Mouse (Mus musculus): Measurements from ENCODE around the gene Rps19bp1. TPM values are rescaled to one million over a fixed set of nuclear protein-coding genes. Genes with fewer than 3 reads are reported as not detected.

The Rps19bp1 gene
- polyA plus RNA-seq, 1 experiment from 2014 or later, result 70.7 TPM

GRCm38 (mm10) chr15:80225796-80226195, 38.3 kb downstream of the Rps19bp1 start:
- Histone ChIP-seq H3K4me1 (ENCODE audit: control insufficient read depth, insufficient read depth, low read depth, low read length) (no peaks in the 10 kb centered on the region; the same call in 1 of the 2 replicates), H3K36me3 (ENCODE audit: control insufficient read depth, insufficient read depth, low read length) (no peaks in the 10 kb centered on the region), H3K27ac (ENCODE audit: low read depth, low read length) (no peak overlapping the region), H3K9me3 (ENCODE audit: control insufficient read depth, low read length) (no peaks in the 10 kb centered on the region), H3K27me3 (replicated peaks; ENCODE audit: control insufficient read depth, insufficient read depth, low read length) (no peaks in the 10 kb centered on the region), H3K4me3 (ENCODE audit: low read length) (no peak overlapping the region), H3K9ac (ENCODE audit: low read depth, low read length) (no peak overlapping the region), H3K4me2 (ENCODE audit: low read length) (no peak overlapping the region)
- 44% methylated on average over 2 of the region's 2 CpGs for WGBS
- ATAC-seq, result no peak

GRCm38 (mm10) chr15:80225208-80225607, 38.9 kb downstream of the Rps19bp1 start:
- no peak overlapping the region for H3K9ac ChIP-seq (ENCODE audit: low read depth, low read length)
- H3K4me3 ChIP-seq (ENCODE audit: low read length), result no peak overlapping the region
- ATAC-seq, result no peak
- H3K4me2 ChIP-seq (ENCODE audit: low read length), result no peak overlapping the region
- H3K4me1 ChIP-seq (ENCODE audit: control insufficient read depth, insufficient read depth, low read depth, low read length), result no peaks in the 10 kb centered on the region; the same call in 1 of the 2 replicates
- no peak overlapping the region for H3K27ac ChIP-seq (ENCODE audit: low read depth, low read length)
- H3K9me3 ChIP-seq (ENCODE audit: control insufficient read depth, low read length), result no peaks in the 10 kb centered on the region
- H3K36me3 ChIP-seq (ENCODE audit: control insufficient read depth, insufficient read depth, low read length), result no peaks in the 10 kb centered on the region
- 23% methylated on average over 9 of the region's 9 CpGs for WGBS
- H3K27me3 ChIP-seq (replicated peaks; ENCODE audit: control insufficient read depth, insufficient read depth, low read length), result no peaks in the 10 kb centered on the region

- no peak for ATAC-seq
- 91% methylated on average over 7 of the region's 7 CpGs for WGBS
- no peaks in the 10 kb centered on the region for H3K9me3 ChIP-seq (ENCODE audit: control insufficient read depth, low read length)
- H3K9ac ChIP-seq (ENCODE audit: low read depth, low read length), result no peak overlapping the region
- H3K4me1 ChIP-seq (ENCODE audit: control insufficient read depth, insufficient read depth, low read depth, low read length), result no peaks in the 10 kb centered on the region; the same call in 1 of the 2 replicates
- no peak overlapping the region for H3K27ac ChIP-seq (ENCODE audit: low read depth, low read length)
- H3K4me3 ChIP-seq (ENCODE audit: low read length), result no peak overlapping the region
- no peaks in the 10 kb centered on the region for H3K27me3 ChIP-seq (replicated peaks; ENCODE audit: control insufficient read depth, insufficient read depth, low read length)
- no peak overlapping the region for H3K4me2 ChIP-seq (ENCODE audit: low read length)
- H3K36me3 ChIP-seq (ENCODE audit: control insufficient read depth, insufficient read depth, low read length), result no peaks in the 10 kb centered on the region
Measured at GRCm38 (mm10) chr15:80223751-80224150, 40.4 kb downstream of the Rps19bp1 start.

GRCm38 (mm10) chr15:80221031-80221430, 43.1 kb downstream of the Rps19bp1 start:
- H3K27ac ChIP-seq (ENCODE audit: low read depth, low read length), result no peak overlapping the region
- no peaks in the 10 kb centered on the region for H3K36me3 ChIP-seq (ENCODE audit: control insufficient read depth, insufficient read depth, low read length)
- H3K9me3 ChIP-seq (ENCODE audit: control insufficient read depth, low read length), result no peaks in the 10 kb centered on the region
- no peaks in the 10 kb centered on the region for H3K4me1 ChIP-seq (ENCODE audit: control insufficient read depth, insufficient read depth, low read depth, low read length)
- H3K4me3 ChIP-seq (ENCODE audit: low read length), result no peak overlapping the region
- WGBS, result 70% methylated on average over 8 of the region's 8 CpGs
- H3K27me3 ChIP-seq (replicated peaks; ENCODE audit: control insufficient read depth, insufficient read depth, low read length), result no peaks in the 10 kb centered on the region
- H3K9ac ChIP-seq (ENCODE audit: low read depth, low read length), result no peak overlapping the region
- no peak overlapping the region for H3K4me2 ChIP-seq (ENCODE audit: low read length)
- ATAC-seq, result no peak

- Histone ChIP-seq H3K4me1 (ENCODE audit: control insufficient read depth, insufficient read depth, low read depth, low read length) (no peaks in the 10 kb centered on the region), H3K9ac (ENCODE audit: low read depth, low read length) (no peak overlapping the region), H3K9me3 (ENCODE audit: control insufficient read depth, low read length) (no peaks in the 10 kb centered on the region), H3K27me3 (replicated peaks; ENCODE audit: control insufficient read depth, insufficient read depth, low read length) (no peaks in the 10 kb centered on the region), H3K4me2 (ENCODE audit: low read length) (no peak overlapping the region), H3K4me3 (ENCODE audit: low read length) (no peak overlapping the region), H3K27ac (ENCODE audit: low read depth, low read length) (no peak overlapping the region), H3K36me3 (ENCODE audit: control insufficient read depth, insufficient read depth, low read length) (no peaks in the 10 kb centered on the region)
- no peak for ATAC-seq
- WGBS, result 74% methylated on average over 4 of the region's 4 CpGs
Measured at GRCm38 (mm10) chr15:80219705-80220657, 44.1 kb downstream of the Rps19bp1 start.

- no peaks in the 10 kb centered on the region for H3K36me3 ChIP-seq (ENCODE audit: control insufficient read depth, insufficient read depth, low read length)
- H3K9ac ChIP-seq (ENCODE audit: low read depth, low read length), result no peak overlapping the region
- ATAC-seq, result no peak
- H3K9me3 ChIP-seq (ENCODE audit: control insufficient read depth, low read length), result no peaks in the 10 kb centered on the region
- H3K4me2 ChIP-seq (ENCODE audit: low read length), result 0 out of 2 replicates have a peak overlapping the region, but pooled peaks have one; percentile 16
- no peak overlapping the region for H3K4me3 ChIP-seq (ENCODE audit: low read length)
- no peaks in the 10 kb centered on the region for H3K27me3 ChIP-seq (replicated peaks; ENCODE audit: control insufficient read depth, insufficient read depth, low read length)
- no peaks in the 10 kb centered on the region for H3K4me1 ChIP-seq (ENCODE audit: control insufficient read depth, insufficient read depth, low read depth, low read length)
- WGBS, result 49% methylated on average over 14 of the region's 14 CpGs
- no peak overlapping the region for H3K27ac ChIP-seq (ENCODE audit: low read depth, low read length)
Measured at GRCm38 (mm10) chr15:80219211-80219610, 44.9 kb downstream of the Rps19bp1 start.

- no peak overlapping the region for H3K4me2 ChIP-seq (ENCODE audit: low read length)
- H3K27ac ChIP-seq (ENCODE audit: low read depth, low read length), result no peak overlapping the region
- H3K27me3 ChIP-seq (replicated peaks; ENCODE audit: control insufficient read depth, insufficient read depth, low read length), result no peaks in the 10 kb centered on the region
- WGBS, result 92% methylated on average over 10 of the region's 10 CpGs
- no peaks in the 10 kb centered on the region for H3K4me1 ChIP-seq (ENCODE audit: control insufficient read depth, insufficient read depth, low read depth, low read length)
- peaks cover under 1% of the 10 kb centered on the region for H3K36me3 ChIP-seq (ENCODE audit: control insufficient read depth, insufficient read depth, low read length)
- H3K9me3 ChIP-seq (ENCODE audit: control insufficient read depth, low read length), result no peaks in the 10 kb centered on the region
- H3K4me3 ChIP-seq (ENCODE audit: low read length), result no peak overlapping the region
- no peak for ATAC-seq
- no peak overlapping the region for H3K9ac ChIP-seq (ENCODE audit: low read depth, low read length)
Measured at GRCm38 (mm10) chr15:80217476-80217875, 46.6 kb downstream of the Rps19bp1 start.

- no peak for ATAC-seq
- H3K4me3 ChIP-seq (ENCODE audit: low read length), result no peak overlapping the region
- no peaks in the 10 kb centered on the region for H3K27me3 ChIP-seq (replicated peaks; ENCODE audit: control insufficient read depth, insufficient read depth, low read length)
- peaks cover 10% of the 10 kb centered on the region for H3K36me3 ChIP-seq (ENCODE audit: control insufficient read depth, insufficient read depth, low read length)
- no peaks in the 10 kb centered on the region for H3K9me3 ChIP-seq (ENCODE audit: control insufficient read depth, low read length)
- H3K27ac ChIP-seq (ENCODE audit: low read depth, low read length), result no peak overlapping the region
- H3K4me1 ChIP-seq (ENCODE audit: control insufficient read depth, insufficient read depth, low read depth, low read length), result no peaks in the 10 kb centered on the region
- H3K9ac ChIP-seq (ENCODE audit: low read depth, low read length), result no peak overlapping the region
- WGBS, result 73% methylated on average over 9 of the region's 9 CpGs
- no peak overlapping the region for H3K4me2 ChIP-seq (ENCODE audit: low read length)
Measured at GRCm38 (mm10) chr15:80216480-80216820, 47.7 kb downstream of the Rps19bp1 start.

- Histone ChIP-seq H3K27ac (ENCODE audit: low read depth, low read length) (no peak overlapping the region), H3K9ac (ENCODE audit: low read depth, low read length) (no peak overlapping the region), H3K36me3 (ENCODE audit: control insufficient read depth, insufficient read depth, low read length) (peaks cover 15% of the 10 kb centered on the region), H3K4me2 (ENCODE audit: low read length) (no peak overlapping the region), H3K4me1 (ENCODE audit: control insufficient read depth, insufficient read depth, low read depth, low read length) (no peaks in the 10 kb centered on the region), H3K4me3 (ENCODE audit: low read length) (no peak overlapping the region), H3K27me3 (replicated peaks; ENCODE audit: control insufficient read depth, insufficient read depth, low read length) (no peaks in the 10 kb centered on the region), H3K9me3 (ENCODE audit: control insufficient read depth, low read length) (no peaks in the 10 kb centered on the region)
- ATAC-seq, result peak; percentile 28; the same call in 1 of the 2 replicates
- 16% methylated on average over 10 of the region's 10 CpGs for WGBS
Measured at GRCm38 (mm10) chr15:80215716-80216479, 48.2 kb downstream of the Rps19bp1 start.

Measured in hindbrain, embryonic 16.5 days (tissue).